21 mouse cellular contexts compared by ENCODE assay signal in genomic region chr16:20228167-20228566, GRCm38 (mm10). TPM values are rescaled to one million over a fixed set of nuclear protein-coding genes. Genes with fewer than 3 reads are reported as not detected.
"Had no signal": no experiment of that assay in that cellular context is flagged by ENCODE, and none has a peak within 500 bp of the region (broad histone marks: within the 10 kb centered on the region; RNA-seq: fewer than 3 reads in every experiment).

No protein-coding gene starts in this region.

- H3K9ac ChIP-seq: hindbrain, embryonic 12.5 days; hindbrain, embryonic 14.5 days; intestine, embryonic 15.5 days; limb, embryonic 12.5 days; liver, embryonic 13.5 days had no signal

- H3K27ac ChIP-seq: hindbrain, embryonic 10.5 days; hindbrain, embryonic 12.5 days; hindbrain, embryonic 14.5 days; intestine, embryonic 15.5 days; left cerebral cortex, adult 2 months; limb, embryonic 10.5 days; limb, embryonic 12.5 days; liver, embryonic 13.5 days had no signal

- H3K27me3 ChIP-seq: hindbrain, embryonic 12.5 days; intestine, embryonic 15.5 days; limb, embryonic 12.5 days; liver, embryonic 13.5 days had no signal

- ATAC-seq: inflammation-experienced regulatory T-cells, adult 6 months; intestine, embryonic 15.5 days; intestine, postnatal 0 days had no signal

- H3K4me1 ChIP-seq: hindbrain, embryonic 10.5 days; hindbrain, embryonic 12.5 days; intestine, embryonic 15.5 days; limb, embryonic 10.5 days; limb, embryonic 12.5 days; liver, embryonic 13.5 days had no signal

- H3K9me3 ChIP-seq: hindbrain, embryonic 10.5 days; hindbrain, embryonic 12.5 days; intestine, embryonic 15.5 days; limb, embryonic 10.5 days; limb, embryonic 12.5 days; liver, embryonic 13.5 days had no signal

- DNase-seq: gastrocnemius, postnatal 14 days; gastrocnemius, postnatal 36 days; kidney, adult 18-20 months; kidney, adult 8-10 months; kidney, postnatal 10 days; kidney, postnatal 25 days; kidney, postnatal 4 days; liver, embryonic 13.5 days had no signal

- H3K4me2 ChIP-seq: heart, embryonic 11.5 days; hindbrain, embryonic 12.5 days; hindbrain, embryonic 14.5 days; intestine, embryonic 15.5 days; limb, embryonic 12.5 days; liver, embryonic 11.5 days; liver, embryonic 13.5 days had no signal

- H3K4me3 ChIP-seq: hindbrain, embryonic 10.5 days; hindbrain, embryonic 12.5 days; intestine, embryonic 15.5 days; layer of hippocampus, adult 2 months; left cerebral cortex, adult 2 months; limb, embryonic 10.5 days; limb, embryonic 12.5 days; liver, embryonic 13.5 days had no signal

RNA-seq across cellular contexts. Expression of gene Map6d1, which starts 13.0 kb away (rescaled TPM):
- total RNA-seq: granulocyte monocyte progenitor cell, adult 5-6 weeks had no signal
